Mouse (Mus musculus): ENCODE measurements around the gene Uqcr11.

- TF ChIP-seq POLR2A (IDR thresholded peaks at IDR 0.05; ENCODE audit: control insufficient read depth, extremely low read depth, insufficient read depth, low read length, poor library complexity) (no peak), CTCF (IDR thresholded peaks at IDR 0.05; ENCODE audit: borderline replicate concordance, control insufficient read depth, extremely low read depth, insufficient read depth, low read length, poor library complexity) (no peak)
Observed at GRCm38 (mm10) chr10:80385310-80385709, 21.3 kb downstream of the Uqcr11 start.
